Mouse (Mus musculus) hindbrain, embryonic 13.5 days (tissue): ENCODE data around the gene Slc2a5. TPM values are rescaled to one million over a fixed set of nuclear protein-coding genes. Genes with fewer than 3 reads are reported as not detected.
A peak's percentile ranks its signal among the peaks of the same experiment; 100 is the strongest.

Experiments
- ATAC-seq: fragments of 200-750 bp; cut with Nextera tagmentation; 2 replicates; pipeline ENCODE4 v1.8.0; 2017; ENCODE audit warnings: moderate TSS enrichment; ENCODE audit not compliant: low FRiP score
- H3K27ac ChIP-seq: fragments of 300-500 bp; sonication (generic); 2 replicates; pipeline ENCODE4 v1.5.1; 2015; ENCODE audit warnings: inconsistent platforms, mild to moderate bottlenecking, moderate library complexity
- H3K27me3 ChIP-seq: fragments of 300-500 bp; sonication (generic); 2 replicates; pipeline ENCODE4 v1.6.1; 2015; ENCODE audit warnings: mild to moderate bottlenecking, inconsistent platforms
- H3K36me3 ChIP-seq: fragments of 300-500 bp; sonication (generic); 2 replicates; pipeline ENCODE4 v1.6.1; 2015; ENCODE audit warnings: mild to moderate bottlenecking, inconsistent platforms
- H3K4me1 ChIP-seq: fragments of 300-500 bp; sonication (generic); replicated peaks from 2 replicates; pipeline ENCODE4 v1.6.1; 2015; ENCODE audit warnings: inconsistent platforms
- H3K4me2 ChIP-seq: fragments of 300-500 bp; sonication (generic); 2 replicates; pipeline ENCODE4 v1.6.1; 2015; ENCODE audit warnings: inconsistent platforms, mild to moderate bottlenecking, moderate library complexity
- H3K4me3 ChIP-seq: fragments of 300-500 bp; sonication (generic); 2 replicates; pipeline ENCODE4 v1.5.1; 2015; ENCODE audit warnings: mild to moderate bottlenecking, inconsistent platforms
- H3K9ac ChIP-seq: fragments of 300-500 bp; sonication (generic); 2 replicates; pipeline ENCODE4 v1.6.1; 2015; ENCODE audit warnings: mild to moderate bottlenecking, inconsistent platforms
- H3K9me3 ChIP-seq: fragments of 300-500 bp; sonication (generic); 2 replicates; pipeline ENCODE4 v1.6.1; 2016; ENCODE audit warnings: inconsistent platforms
- WGBS: fragments of 180-500 bp; shearing (Covaris S2); methylation state at CpG from one replicate; pipeline ENCODE4 v1.1.7; 2015; 5-methylcytosine and 5-hydroxymethylcytosine counted together
- polyA plus RNA-seq: library from polyadenylated mRNA; unstranded; fragments of >200 nt; fragmentation: Nextera tagmentation; extraction: Ambion mirVana; gene quantifications from 2 replicates; pipeline ENCODE4 v1.2.1, GENCODE M21; 2015

Gene Slc2a5
- polyA plus RNA-seq = 1.8 and 2.7 TPM in 2 replicates

DNA sequence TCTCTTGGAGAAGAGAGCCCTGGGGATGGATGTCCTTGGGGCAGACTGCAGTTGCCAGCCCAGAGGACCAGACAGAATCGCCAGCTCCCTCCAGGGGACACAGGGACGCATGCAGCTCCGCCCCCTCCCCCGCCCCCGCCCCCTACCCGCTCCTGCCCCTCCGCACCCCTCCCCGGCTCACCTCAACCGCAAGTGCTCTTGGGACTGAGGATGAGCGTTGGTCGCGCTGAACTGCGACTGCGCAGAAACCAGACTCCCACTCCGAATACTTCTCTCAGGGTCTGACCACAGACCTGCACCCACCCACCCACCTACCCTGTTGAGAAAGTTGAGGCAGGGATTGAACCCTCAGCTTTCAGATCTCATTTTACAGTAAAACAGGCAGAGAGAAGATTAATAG lies at the start of gene Slc2a5:
Gene Slc2a5 (plus strand): TSS at position 229 of the 400 bp plus-strand sequence.
- H3K9ac ChIP-seq = peak within 1 kb of the TSS; percentile 43; the same call in 1 of the 2 replicates
- peak within 1 kb of the TSS; percentile 7; the same call in 1 of the 2 replicates for H3K4me3 ChIP-seq
- 7% methylated on average over 15 of the region's 15 CpGs for WGBS
- H3K4me2 ChIP-seq = peak within 1 kb of the TSS; percentile 41
- H3K4me1 ChIP-seq = peaks cover 15% of the 10 kb centered on the region
- H3K27me3 ChIP-seq = 0 out of 2 replicates have a peak, but pooled peaks cover 3% of the 10 kb centered on the region
- no peak for ATAC-seq
- no peak within 1 kb of the TSS for H3K27ac ChIP-seq
- no peaks in the 10 kb centered on the region for H3K9me3 ChIP-seq
- no peaks in the 10 kb centered on the region for H3K36me3 ChIP-seq

DNA sequence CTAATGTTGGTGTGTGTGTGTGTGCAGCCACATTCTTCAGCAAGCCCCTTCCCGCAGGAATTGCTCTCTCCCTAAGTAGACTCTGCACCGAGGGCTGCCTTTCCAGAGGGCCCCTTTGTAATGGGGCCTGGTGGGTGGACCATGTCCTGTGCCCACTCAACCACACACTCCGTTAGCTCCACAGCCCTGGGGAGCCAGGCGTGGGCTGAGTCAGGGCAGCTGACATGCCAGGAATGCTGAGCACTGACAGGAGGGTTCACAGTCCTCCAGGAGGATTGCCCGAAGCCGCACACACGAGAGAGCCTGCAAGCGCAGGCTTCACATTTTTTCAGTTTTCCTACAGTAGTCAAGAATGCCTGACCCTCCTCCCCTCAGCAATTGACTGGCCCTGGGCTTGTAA lies 48.9 kb upstream of the Slc2a5 start:
- Histone ChIP-seq H3K4me2 (no peak overlapping the region), H3K27me3 (no peaks in the 10 kb centered on the region), H3K27ac (no peak overlapping the region), H3K9ac (no peak overlapping the region), H3K4me3 (no peak overlapping the region), H3K36me3 (no peaks in the 10 kb centered on the region), H3K9me3 (no peaks in the 10 kb centered on the region), H3K4me1 (0 out of 2 replicates have a peak, but pooled peaks cover 4% of the 10 kb centered on the region)
- WGBS = 58% methylated on average over 8 of the region's 8 CpGs
- ATAC-seq = no peak

GRCm38 (mm10) chr4:150072416-150073101 lies 46.5 kb upstream of the Slc2a5 start:
- Histone ChIP-seq H3K9ac (no peak overlapping the region), H3K27ac (no peak overlapping the region), H3K27me3 (no peaks in the 10 kb centered on the region), H3K4me2 (no peak overlapping the region), H3K9me3 (no peaks in the 10 kb centered on the region), H3K4me3 (no peak overlapping the region), H3K4me1 (0 out of 2 replicates have a peak, but pooled peaks cover 4% of the 10 kb centered on the region), H3K36me3 (no peaks in the 10 kb centered on the region)
- ATAC-seq = no peak
- 53% methylated on average over 15 of the region's 15 CpGs for WGBS

DNA sequence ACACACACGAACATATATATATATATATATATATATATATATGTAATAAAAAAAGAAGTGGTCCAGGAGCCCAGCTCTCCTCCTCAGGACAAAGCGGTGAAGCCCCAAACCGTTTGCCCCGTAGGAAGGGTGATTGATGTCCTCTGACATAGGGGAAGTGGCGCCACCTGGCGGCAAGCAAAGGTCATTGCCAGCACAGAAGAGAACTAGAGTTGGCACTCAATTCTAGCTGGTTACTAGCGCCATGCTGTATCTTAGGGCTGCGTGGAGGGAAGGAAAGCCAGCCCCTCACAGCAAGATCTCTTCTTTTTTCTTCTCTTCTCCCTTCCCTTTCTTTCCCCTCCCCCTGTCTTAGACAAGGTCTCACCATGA lies 46.0 kb upstream of the Slc2a5 start:
- H3K9ac ChIP-seq = no peak overlapping the region
- H3K36me3 ChIP-seq = no peaks in the 10 kb centered on the region
- H3K4me3 ChIP-seq = no peak overlapping the region
- ATAC-seq = no peak
- no peak overlapping the region for H3K4me2 ChIP-seq
- 13% methylated on average over 8 of the region's 8 CpGs for WGBS
- no peak overlapping the region for H3K27ac ChIP-seq
- H3K4me1 ChIP-seq = 0 out of 2 replicates have a peak, but pooled peaks cover 4% of the 10 kb centered on the region
- no peaks in the 10 kb centered on the region for H3K27me3 ChIP-seq
- no peaks in the 10 kb centered on the region for H3K9me3 ChIP-seq

GRCm38 (mm10) chr4:150075350-150075749 lies 43.7 kb upstream of the Slc2a5 start:
- WGBS = 89% methylated on average over 7 of the region's 7 CpGs
- no peaks in the 10 kb centered on the region for H3K9me3 ChIP-seq
- no peak overlapping the region for H3K4me2 ChIP-seq
- H3K36me3 ChIP-seq = no peaks in the 10 kb centered on the region
- H3K4me1 ChIP-seq = 0 out of 2 replicates have a peak, but pooled peaks cover under 1% of the 10 kb centered on the region
- no peak overlapping the region for H3K9ac ChIP-seq
- no peaks in the 10 kb centered on the region for H3K27me3 ChIP-seq
- H3K4me3 ChIP-seq = no peak overlapping the region
- ATAC-seq = no peak
- no peak overlapping the region for H3K27ac ChIP-seq

GRCm38 (mm10) chr4:150076147-150076546 lies 42.9 kb upstream of the Slc2a5 start:
- no peak for ATAC-seq
- Histone ChIP-seq H3K27ac (no peak overlapping the region), H3K9ac (no peak overlapping the region), H3K9me3 (no peaks in the 10 kb centered on the region), H3K4me1 (no peaks in the 10 kb centered on the region), H3K36me3 (no peaks in the 10 kb centered on the region), H3K4me2 (no peak overlapping the region), H3K27me3 (no peaks in the 10 kb centered on the region), H3K4me3 (no peak overlapping the region)
- 48% methylated on average over 18 of the region's 18 CpGs for WGBS

DNA sequence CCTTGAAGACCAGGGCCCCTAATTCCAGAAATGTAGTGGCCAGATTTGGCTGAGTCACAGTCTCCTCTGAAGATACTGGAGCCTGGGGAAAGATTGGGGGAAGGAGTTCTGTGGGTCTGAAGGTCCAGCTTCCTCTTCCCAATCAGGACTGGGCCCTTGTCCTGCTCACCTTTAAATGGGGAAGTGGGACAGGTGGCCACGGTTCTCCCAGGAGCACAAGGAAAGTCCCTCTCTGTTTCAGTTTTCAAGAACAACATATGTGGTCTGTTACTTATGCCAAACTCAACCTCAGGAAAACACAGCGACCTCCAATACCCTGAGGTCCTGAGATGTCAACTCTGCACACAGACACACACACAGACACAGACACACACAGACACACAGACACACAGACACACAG lies 40.4 kb upstream of the Slc2a5 start:
- Histone ChIP-seq H3K27me3 (no peaks in the 10 kb centered on the region), H3K4me2 (no peak overlapping the region), H3K9ac (no peak overlapping the region), H3K4me3 (no peak overlapping the region), H3K9me3 (no peaks in the 10 kb centered on the region), H3K36me3 (no peaks in the 10 kb centered on the region), H3K4me1 (no peaks in the 10 kb centered on the region), H3K27ac (no peak overlapping the region)
- ATAC-seq = no peak
- WGBS = 82% methylated on average over 2 of the region's 2 CpGs

GRCm38 (mm10) chr4:150079244-150079643 lies 39.8 kb upstream of the Slc2a5 start:
- Histone ChIP-seq H3K36me3 (no peaks in the 10 kb centered on the region), H3K4me1 (no peaks in the 10 kb centered on the region), H3K4me2 (no peak overlapping the region), H3K27ac (no peak overlapping the region), H3K4me3 (no peak overlapping the region), H3K9ac (no peak overlapping the region), H3K9me3 (no peaks in the 10 kb centered on the region), H3K27me3 (no peaks in the 10 kb centered on the region)
- 77% methylated on average over 7 of the region's 7 CpGs for WGBS
- ATAC-seq = no peak

DNA sequence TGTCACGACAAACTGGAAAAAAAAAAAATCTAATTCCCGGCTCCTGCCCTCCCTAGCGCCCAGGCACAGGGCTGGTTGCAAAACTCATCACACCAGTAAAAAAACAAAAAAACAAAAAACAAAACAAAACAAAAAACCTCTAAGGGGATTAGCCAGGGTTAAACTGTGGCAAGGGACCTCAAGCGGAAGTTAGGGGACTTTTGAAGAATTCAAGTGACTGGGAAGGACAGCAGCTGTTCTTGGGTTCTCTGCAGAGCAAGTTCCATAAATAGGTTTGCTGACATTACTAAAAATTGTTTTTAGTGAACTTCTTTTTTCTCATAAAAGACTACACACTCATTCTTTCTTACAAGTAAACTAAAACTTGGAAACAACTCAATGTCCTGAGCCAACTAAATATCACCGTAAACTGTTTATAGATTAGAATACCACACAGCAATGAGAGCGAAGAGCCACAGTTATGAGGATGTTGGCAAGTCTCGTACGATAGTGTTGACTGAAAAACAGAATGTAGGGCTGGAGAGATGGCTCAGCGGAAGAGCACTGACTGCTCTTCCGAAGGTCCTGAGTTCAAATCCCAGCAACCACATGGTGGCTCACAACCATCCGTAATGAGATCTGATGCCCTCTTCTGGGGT lies 38.6 kb upstream of the Slc2a5 start:
- Histone ChIP-seq H3K36me3 (no peaks in the 10 kb centered on the region), H3K27me3 (no peaks in the 10 kb centered on the region), H3K27ac (no peak overlapping the region), H3K4me1 (no peaks in the 10 kb centered on the region), H3K4me2 (no peak overlapping the region), H3K9ac (no peak overlapping the region), H3K9me3 (no peaks in the 10 kb centered on the region), H3K4me3 (no peak overlapping the region)
- ATAC-seq = no peak
- WGBS = 86% methylated on average over 11 of the region's 11 CpGs

DNA sequence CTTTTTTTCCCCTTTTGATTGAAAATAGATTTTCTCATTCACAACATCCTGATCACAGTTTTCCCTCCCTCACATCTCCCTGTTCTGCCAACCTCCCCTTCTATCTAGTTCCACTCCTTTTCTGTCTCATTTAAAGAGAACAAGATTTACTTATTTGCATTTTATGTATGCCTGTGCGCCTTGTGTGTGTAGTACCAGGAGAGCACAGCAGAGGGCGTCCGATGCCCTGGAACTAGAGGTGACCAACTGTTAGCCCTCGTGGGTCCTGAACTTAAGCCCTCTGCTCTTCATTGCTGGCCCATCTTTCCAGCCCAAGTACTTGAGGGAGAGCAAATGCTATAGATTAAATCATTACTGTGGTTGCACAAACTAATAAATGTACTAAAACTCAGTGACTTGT lies 33.7 kb upstream of the Slc2a5 start:
- H3K4me3 ChIP-seq = no peak overlapping the region
- no peaks in the 10 kb centered on the region for H3K9me3 ChIP-seq
- peaks cover 27% of the 10 kb centered on the region for H3K27me3 ChIP-seq
- H3K4me2 ChIP-seq = no peak overlapping the region
- H3K9ac ChIP-seq = no peak overlapping the region
- 75% methylated on average over 4 of the region's 4 CpGs for WGBS
- no peak overlapping the region for H3K27ac ChIP-seq
- no peaks in the 10 kb centered on the region for H3K36me3 ChIP-seq
- no peak for ATAC-seq
- H3K4me1 ChIP-seq = peaks cover 14% of the 10 kb centered on the region

DNA sequence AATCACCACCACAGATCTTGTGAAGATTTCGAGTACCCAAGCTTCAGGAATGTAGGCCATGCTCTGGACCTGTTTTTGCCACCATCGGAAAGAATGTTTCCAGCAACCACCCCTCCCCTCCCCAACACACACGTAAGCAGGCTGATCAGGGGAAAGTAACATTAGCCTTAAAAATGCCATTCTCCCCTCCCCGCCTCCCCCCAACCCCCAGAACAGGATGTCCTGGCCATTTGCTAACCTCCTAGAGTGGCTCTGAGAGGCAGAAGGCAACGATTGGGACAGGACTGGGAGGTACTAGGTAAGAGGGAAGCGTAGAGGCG lies 32.3 kb upstream of the Slc2a5 start:
- Histone ChIP-seq H3K9me3 (no peaks in the 10 kb centered on the region), H3K36me3 (no peaks in the 10 kb centered on the region), H3K4me3 (peak overlapping the region; percentile 58), H3K4me1 (peaks cover 14% of the 10 kb centered on the region), H3K4me2 (peak overlapping the region; percentile 99), H3K27me3 (peaks cover 33% of the 10 kb centered on the region), H3K9ac (peak overlapping the region; percentile 74), H3K27ac (no peak overlapping the region)
- no peak; the same call in 1 of the 2 replicates for ATAC-seq
- 3% methylated on average over 7 of the region's 7 CpGs for WGBS

DNA sequence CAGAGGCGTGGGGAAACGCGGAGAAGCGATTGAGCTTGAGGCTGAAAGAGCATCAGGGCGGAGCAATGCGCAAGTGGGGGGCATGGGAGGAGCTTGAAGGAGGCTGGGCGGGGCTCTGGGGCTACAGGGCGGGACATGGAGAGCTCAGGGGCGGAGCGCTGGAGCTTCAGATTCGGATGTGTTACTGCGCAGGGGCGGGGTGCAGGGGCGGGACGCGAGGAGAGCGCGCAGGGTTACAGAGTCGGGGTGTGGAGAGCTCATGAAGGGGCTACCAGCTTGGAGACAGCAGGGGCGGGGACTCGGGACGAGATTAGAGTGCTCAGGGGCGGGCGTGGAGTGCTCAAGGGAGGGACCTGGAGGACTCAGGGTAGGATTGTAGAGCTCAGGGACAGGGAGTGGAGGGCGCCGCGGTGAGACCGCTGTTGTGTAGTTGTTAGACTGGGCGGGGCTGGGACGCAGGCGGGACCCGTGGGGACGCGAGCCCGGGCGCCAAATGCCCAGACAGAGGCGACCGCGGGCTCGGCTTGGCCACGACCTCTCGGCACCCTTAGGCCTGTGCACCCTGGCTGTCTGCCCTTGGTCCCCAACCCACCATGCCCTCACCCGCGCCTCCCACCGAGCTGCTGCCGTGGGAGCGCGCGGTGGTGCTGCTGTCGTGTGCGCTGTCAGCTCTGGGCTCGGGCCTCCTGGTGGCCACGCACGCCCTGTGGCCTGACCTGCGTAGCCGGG lies 31.8 kb upstream of the Slc2a5 start, which contains the start of gene Gpr157:
Gene Gpr157 (plus strand): TSS at position 205 of the 729 bp plus-strand sequence.
- Histone ChIP-seq H3K27me3 (peaks cover 35% of the 10 kb centered on the region), H3K9ac (peak within 1 kb of the TSS; percentile 74), H3K36me3 (no peaks in the 10 kb centered on the region), H3K4me1 (peaks cover 14% of the 10 kb centered on the region), H3K9me3 (no peaks in the 10 kb centered on the region), H3K27ac (no peak within 1 kb of the TSS), H3K4me3 (peak within 1 kb of the TSS; percentile 58), H3K4me2 (peak within 1 kb of the TSS; percentile 99)
- peak; percentile 93 for ATAC-seq
- under 1% methylated on average over 56 of the region's 56 CpGs for WGBS
